Mouse (Mus musculus) R1 (cell line): ENCODE measurements around the gene Ksr2.
"Not testable (repeated sequence)": the region's sequence is repeated elsewhere in the genome, so short reads cannot be mapped to it uniquely, and the experiment has no call there.

Experiments
- DNase-seq: peaks from one replicate; pipeline ENCODE4 v3.0.0-alpha.2; 2018; ENCODE audit warnings: low read depth, low spot score

The Ksr2 gene

DNA sequence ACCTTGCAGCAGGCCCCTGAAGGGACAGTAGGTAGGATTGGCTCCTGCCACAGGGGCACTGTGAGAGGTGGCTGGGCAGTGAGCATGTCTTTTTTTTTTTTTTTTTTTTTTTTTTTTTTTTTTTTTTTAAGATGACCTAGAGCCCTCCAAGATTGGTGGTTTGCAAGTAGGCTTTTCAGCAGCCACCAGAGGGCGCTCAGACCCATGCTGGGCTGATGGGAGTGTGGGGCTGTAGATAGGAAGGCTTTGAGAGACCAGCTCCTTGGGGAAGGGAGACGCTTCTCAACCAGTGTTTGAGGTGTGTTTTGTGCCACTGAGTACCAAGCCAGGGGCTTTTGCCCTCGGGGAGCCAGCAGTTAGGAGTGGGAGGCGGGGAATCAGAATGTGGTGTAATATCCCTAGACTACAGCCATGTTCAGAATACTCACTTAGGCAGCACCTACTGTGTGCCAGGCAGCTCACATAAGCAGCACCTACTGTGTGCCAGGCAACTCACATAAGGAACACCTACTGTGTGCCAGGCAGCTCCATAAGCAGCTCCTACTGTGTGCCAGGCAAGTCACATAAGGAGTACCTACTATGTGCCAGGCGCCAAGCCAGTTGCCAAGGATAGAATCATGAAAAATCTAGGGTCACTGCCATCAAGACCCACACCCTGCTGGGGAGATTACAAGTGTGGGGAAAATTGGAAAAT lies 200.7 kb downstream of the Ksr2 start:
- peak; percentile 83 for DNase-seq

DNA sequence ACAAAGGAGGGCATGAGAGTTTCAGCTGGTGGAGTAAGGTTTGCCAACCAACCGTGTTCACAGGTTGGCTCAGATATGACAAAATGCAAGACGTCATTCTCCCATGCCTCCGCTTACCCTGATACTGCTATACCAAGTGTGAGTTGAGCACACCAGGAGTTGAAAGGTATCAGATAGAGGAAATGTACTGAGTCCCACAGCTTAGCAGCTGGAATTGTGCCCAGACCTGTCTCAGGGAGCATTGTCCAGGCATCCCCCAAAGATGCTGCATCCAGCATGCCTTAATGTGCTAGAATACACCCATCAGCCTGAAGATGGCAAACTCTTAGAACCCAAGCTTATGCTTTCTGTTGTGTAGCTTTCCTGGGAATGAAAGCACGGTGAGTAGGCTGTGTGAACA lies 206.5 kb downstream of the Ksr2 start:
- no peak for DNase-seq

DNA sequence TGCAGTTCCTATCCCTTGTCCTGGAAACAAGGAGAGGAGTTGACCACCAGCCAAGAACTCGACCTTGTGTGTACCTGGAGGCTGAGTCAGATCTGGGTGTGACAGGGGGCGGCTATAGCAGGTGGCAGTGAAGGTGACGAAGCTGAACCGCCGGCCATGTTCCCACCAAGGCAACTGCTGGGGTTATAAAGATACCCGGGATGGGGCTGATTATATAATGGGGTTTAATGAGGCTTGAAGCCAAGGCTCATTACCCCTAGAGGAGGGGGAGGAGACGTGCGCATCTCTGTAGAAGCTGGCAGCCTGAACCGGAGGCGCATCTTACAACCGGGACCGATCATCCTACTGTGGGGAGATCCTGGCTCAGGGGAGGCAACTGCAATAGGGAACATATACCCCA lies 208.4 kb downstream of the Ksr2 start:
- DNase-seq = no peak

DNA sequence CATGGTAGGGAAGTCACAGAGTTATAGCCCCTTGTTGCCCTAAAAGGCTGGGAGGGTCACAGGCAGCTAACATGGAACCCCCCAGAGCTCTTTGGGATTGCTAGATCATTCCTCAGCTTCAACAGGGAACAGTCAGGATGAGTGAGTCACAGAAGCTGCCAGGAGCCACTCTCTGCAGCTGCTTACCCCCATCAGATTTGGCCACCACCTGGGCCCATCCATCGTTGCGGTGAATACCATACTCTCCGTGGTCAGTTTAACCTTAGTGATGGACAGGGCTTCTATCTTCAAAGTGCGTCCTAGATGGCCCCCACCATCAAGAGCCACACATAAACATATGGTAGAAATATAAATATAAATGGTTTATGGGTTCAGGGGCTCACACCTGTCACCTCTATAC lies 209.4 kb downstream of the Ksr2 start:
- DNase-seq = not testable (repeated sequence)

DNA sequence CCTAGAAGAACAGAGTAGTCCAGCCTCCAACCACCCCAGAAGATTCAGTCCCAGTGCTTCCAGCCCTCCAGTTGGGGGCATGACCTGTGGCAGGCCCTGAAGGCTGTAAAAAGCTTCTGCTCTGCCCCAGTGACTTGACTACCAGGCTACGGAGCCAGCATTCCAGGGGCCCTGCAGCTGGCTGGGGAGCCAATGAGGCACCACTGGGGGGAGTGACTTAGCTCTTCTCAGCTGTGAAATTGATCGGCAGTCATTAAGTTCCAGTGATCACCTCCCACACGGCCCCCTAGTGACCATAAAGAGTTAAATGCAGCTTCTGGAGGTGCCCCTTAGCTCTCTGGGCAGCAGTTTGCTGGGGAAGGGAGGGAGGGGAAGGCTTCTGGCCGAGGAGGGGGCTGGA lies 213.1 kb downstream of the Ksr2 start:
- DNase-seq = peak; percentile 50

DNA sequence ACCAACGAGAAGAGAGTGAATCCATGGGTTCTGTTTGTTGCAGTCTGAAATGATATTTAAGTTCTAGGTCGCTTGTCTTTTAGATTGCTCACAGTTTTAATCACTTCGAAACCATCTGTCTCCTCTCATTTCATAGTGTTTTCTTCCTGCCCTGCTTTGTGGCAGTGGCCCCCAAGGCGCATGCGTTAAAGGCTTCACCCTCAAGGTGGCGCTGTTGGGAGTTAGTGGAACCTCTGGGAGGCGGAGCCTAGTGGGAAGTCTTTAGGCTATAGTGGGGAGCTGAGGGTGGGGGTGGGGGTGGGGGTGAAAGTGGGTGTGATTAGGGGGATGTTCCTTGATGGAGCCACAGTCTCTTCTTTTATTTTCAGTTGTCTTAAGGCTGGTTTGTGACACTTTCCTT lies 214.6 kb downstream of the Ksr2 start:
- peak; percentile 80 for DNase-seq

DNA sequence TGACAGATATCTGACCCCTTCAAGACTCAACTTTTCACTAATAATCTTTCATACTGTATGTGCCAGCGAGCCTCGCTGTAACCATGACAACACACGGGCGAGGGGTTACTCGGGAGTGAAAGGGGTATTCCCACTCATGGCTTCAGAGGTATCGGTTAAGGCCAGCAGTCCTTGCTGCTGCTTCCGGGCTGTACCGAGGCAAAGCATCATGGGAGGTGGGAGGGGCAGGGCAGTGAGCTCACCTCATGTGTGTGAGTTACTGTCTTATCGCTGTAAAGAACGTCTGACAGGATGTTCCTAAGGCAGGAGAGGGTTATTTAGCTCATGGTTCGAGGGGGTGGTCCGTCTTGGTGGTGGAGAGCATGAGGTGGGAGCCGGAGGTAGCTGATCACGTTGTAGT lies 215.8 kb downstream of the Ksr2 start:
- DNase-seq = peak; percentile 13

DNA sequence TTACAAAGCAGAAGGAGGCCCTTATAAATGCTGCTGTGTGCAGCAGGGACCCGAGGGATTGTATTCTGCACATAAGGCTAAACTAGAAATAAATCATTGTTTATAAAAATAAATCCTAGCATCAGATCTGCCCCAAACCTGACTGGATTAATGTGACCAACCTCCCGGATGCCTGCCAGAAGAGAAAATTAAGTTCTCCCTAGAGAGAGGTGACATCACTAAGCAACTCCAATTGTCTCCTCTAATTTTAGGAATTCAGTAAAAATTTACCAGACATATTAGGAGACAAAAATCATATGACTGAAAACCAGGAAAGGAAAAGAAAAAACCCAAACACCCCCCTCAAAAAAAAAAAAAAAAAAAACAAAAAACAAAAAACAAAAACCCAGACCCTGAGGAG lies 221.4 kb downstream of the Ksr2 start:
- no peak for DNase-seq

DNA sequence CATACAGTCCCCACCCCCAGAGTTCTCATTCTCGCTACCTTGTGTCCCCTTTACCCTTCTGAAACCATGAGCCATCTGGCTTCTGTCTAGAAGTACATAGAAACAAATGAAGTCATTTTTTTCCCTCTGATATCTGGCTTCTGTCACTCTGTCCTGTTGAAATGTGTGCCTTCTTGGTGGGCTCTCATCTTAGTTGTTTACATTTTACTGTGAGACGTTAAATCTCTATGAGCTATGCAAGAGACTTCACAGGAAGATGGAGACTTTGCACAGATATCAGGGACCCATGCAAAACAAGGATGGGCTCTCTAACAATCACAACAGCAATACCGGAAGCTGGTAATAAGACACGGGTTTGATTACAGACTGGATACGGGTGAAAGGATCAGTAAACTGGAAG lies 222.0 kb downstream of the Ksr2 start:
- DNase-seq = no peak

DNA sequence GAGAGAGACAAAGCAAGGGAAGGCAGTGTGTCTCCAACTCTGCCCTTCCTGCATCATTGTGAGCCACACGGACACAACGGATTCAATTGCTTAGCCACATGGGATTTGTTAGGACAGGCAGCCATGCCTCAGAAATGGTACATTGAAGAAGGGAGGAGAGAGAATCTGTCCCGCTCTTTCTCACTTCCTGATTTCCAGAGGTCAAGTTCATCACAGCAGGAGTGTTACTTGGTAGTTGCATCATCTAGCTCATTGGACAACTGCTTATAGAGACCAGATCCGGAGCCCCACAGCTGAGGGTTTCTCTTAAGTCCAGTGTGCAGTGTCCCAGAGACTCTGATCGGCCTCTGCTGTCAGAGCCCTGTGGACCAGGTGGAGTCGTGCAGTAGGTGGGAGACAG lies 227.8 kb downstream of the Ksr2 start:
- DNase-seq = no peak

DNA sequence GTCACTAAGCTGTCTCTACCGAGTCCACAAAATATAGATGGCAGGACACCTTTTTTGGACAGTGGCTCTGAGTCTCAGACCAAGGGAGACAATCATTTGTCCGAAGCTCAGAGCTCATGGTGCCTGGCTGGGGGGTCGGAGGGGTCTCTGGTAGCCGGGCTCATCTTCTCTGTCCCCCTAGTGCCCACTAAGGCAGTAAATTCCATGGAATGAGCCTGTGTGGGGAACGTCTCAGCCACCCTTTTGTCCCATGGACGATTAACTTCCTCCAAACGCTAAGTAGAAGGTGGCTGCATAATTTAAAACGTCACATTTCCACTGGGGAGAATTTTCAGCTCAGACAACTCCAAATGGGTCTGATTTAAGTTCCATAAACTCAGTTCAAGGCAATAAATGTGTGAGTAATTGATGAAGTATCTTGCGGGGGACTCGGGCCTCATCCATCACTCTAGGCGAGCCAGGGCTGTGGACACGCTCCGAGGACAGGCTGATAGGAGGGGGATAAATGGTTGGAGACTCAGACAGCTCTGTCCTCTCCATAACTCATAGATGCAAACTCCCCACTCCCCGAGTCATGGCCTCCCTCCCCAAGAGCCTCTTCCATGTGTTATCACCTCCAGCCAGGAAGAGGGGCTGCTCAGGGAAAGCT lies 237.6 kb downstream of the Ksr2 start:
- DNase-seq = no peak

DNA sequence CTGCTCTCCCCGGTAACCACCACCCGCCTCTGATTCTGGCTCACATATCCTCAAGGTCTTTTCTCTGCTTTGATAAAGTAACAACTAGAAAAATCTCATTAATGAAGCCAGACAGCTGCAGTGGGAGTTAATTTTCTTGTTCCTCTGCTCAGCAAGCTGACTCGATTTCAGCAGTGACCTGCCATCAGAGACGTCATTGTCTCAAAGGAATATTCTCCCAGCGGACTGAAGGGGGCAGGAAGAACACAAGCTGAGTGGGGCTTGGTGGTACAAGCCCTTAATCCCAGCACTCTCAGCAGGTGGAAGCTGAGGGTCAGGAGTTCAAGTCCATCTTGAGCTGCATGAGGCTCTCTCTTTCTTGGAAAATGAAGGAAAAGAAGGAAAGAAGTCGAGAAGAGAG lies 244.8 kb downstream of the Ksr2 start:
- DNase-seq = peak; percentile 72

DNA sequence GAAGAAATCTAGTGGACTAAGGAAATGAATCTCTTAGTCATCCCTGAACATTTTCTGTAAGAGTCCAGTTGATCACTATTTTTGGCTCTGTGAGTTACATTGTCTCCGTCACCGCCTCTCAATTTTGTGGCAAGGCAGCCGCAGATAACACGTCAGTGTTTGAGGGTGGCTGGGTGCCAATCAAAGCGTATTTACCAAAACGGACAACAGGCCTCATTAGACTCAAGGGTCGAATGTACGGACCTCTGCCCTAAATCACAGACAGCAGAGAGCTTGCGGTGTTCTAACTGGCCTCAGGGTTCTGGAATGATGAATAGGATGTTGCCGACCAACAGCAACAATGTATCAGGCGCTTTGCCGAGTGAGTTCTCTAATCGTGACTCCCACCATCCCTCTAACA lies 245.8 kb downstream of the Ksr2 start:
- no peak for DNase-seq

DNA sequence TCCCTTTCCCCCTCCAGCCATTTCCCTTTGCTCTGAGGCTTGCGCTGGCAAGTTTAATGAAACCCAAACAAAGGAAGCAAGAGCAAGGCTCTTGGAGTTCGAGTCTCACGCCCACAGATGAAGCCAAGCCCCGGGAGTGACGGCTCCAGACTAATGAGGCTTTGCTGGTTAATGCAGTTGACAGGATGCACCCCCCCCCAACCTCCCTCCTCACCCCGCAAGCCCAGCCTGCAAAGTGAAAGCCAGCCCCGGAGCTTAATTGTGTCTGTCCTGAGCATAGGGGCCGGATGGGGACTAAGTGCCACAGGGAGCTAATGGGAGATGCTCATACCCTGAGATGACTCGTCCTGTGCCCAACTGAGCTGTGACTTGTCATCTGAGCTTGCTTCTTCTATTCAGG lies 251.4 kb downstream of the Ksr2 start:
- DNase-seq = no peak

DNA sequence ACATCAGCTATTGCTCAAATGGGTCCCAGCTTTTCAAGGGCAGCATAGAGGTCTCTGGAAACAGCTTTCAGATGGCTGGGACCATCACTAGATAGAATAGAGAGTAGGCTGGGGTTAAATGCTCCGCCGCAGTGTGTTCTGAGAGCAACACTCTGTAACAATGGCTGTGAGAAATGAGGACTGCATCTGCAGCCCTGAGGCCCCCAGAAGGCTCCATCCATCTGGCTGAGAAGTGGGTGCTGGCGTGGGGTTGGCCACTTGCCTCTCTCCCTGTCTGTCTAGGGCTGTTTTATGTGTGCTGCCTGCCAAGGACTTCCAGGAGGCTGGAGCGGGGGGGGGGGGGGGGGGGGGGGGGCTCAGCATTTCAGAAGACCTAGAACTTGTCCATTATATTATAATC lies 253.5 kb downstream of the Ksr2 start:
- DNase-seq = no peak

DNA sequence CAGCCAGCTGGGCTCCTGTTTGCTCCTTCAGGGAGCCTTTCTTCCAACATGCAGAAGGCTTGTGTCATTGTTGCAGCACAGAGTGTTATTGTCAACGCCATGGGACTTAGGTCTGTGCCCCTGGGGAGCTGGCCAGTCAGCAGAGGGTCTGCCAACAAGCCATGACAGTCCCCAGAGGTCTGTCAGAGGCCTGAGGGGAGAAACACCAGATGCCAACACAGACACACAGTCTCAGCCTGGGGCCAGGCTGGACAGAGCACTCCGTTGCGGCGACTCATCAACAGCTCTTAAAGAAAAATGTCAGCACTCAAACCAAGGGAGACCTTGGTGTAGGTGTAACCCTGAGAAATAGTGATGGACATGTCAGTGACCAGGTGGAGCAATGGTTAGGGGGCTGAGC lies 255.5 kb downstream of the Ksr2 start:
- no peak for DNase-seq

DNA sequence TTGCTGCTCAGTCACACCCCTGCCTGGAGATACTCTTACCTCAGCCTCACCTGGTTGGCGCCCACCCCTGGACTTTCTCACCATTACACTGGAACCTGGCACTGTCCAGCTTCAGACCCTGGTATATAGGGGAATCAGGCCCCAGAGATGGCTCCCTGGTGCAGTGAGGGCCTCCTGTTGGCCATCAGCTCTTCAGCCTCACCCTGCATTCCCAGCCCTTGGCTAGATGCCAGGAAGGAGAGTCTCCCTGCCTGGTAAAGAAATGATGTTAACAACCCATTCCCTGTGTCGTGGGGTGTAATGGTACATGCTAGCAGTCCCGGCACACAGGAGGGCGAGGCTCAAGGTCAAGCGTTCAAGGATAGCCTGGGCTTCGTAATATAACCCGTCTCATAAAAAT lies 256.0 kb downstream of the Ksr2 start:
- no peak for DNase-seq

DNA sequence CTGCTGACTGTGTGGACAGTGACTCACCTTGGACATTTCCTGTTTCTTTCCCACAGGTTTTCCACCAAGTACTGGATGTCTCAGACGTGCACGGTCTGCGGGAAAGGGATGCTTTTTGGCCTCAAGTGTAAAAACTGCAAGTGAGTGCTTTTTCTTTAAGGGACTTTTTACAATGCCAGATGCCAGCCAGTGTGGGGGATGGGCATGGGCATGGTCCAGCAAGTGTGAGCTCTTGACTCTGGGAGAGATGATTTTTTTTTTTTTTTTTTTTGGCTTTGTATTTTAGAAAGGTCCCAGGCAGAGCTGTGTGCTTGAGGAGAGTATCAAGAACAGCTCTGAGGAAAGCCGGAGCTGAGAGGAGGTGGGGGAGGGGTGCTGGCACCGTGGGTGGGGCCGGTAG lies 257.6 kb downstream of the Ksr2 start:
- no peak for DNase-seq

DNA sequence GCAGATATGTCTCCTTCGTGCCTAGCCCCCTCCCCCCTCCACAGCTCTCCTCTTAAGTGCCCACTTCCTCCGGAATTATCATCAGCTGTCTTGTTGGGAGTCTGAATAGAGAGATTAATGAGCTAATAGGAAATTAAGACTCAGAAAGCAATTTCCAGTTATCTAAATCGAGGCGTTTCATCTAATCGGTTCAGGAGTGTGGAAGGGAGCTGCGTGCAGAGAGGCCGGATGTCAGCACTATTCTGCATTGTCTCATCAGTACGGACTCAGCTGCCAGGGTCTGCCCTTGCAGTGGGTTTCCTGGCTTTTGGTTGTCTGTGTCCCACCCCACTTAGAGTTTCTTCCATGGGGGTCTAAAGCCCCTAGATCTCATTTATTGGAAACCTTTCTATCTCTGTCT lies 262.0 kb downstream of the Ksr2 start:
- DNase-seq = no peak

DNA sequence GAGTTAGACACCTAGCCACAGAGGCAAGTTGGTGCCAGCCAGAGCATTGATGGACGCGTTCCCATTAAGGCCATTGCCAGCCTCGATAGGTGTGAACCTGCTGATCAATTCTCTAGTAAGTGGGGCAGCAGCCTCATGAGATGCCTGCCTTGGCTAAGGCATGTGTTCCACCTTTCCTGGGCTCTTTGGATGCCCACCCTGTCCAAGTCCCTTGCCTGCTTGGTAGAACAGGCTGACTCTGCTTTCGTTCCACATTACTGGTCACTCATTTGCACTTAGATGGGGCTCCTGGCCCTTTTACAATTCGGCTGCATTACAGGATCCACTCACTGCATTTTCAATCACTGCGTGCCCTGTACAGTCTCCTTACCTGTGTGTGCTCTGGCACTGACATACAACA lies 263.4 kb downstream of the Ksr2 start:
- no peak for DNase-seq

DNA sequence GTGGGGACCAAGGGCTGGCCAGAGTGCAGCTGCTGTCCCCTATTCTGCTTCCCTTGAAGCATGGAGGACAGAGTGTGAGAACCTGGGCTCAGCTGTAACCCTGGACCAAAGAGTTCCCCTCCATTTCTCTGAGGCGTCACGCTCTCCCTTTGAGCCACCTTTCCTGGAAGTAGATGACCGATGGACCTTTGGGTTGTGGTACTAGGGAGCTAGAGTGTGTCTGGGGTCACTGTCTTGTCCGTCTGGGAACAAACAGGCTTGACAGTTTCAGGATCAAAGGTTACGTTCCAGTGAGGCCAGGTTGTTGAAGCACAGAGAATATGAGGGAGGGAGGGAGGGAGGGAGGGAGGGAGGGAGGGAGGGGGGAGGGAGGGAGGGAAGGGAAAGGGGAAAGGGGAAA lies 264.6 kb downstream of the Ksr2 start:
- DNase-seq = no peak

DNA sequence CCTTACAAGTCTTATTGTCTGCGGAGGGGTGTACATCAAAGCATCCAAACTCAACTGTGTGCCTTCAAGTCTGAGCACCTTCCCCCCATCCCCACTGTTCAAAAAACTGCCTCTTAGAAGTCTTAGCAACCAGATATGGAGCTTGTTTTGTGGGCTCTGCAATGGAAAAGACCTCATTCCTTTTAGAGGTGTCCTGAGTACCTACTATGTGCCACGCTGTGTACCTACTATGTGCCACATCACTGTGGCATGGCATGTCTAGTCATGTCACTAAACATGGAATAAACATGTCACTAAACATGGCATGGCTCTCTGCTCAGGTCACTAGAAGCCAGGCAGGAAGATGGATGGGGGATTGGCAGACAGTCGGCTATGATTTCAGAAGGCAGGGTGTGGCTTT lies 268.4 kb downstream of the Ksr2 start:
- no peak for DNase-seq

DNA sequence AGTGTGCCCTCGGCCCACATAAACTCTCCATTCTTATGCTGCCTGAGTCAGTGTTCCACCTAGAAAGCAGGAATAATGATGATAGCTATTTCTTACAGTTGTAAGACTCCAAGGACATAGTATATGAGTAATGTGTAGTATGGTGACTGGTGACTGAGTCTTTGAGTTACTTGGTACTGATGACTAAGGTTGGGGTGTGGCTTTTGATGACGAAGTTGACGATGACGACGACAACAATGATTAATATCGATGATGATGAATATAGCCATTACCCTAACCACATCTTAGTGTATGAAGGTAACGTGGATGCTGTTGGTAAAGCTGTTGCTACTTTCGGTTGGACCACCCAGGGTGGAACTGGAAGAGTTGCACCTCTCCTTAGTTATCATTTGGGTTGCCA lies 270.7 kb downstream of the Ksr2 start:
- no peak for DNase-seq
